13 mouse cellular contexts compared by ENCODE assay signal in genomic region chr2:122438706-122439482, GRCm38 (mm10). TPM values are rescaled to one million over a fixed set of nuclear protein-coding genes. Genes with fewer than 3 reads are reported as not detected.
"Had no signal": no experiment of that assay in that cellular context is flagged by ENCODE, and none has a peak within 500 bp of the region (broad histone marks: within the 10 kb centered on the region; RNA-seq: fewer than 3 reads in every experiment).

No protein-coding gene starts in this region.

RNA-seq across cellular contexts. Expression of gene Slc28a2, which starts 12.6 kb away (rescaled TPM):
- total RNA-seq: midbrain, postnatal 0 days had no signal
- polyA plus RNA-seq: midbrain, embryonic 11.5 days; midbrain, embryonic 13.5 days; midbrain, embryonic 15.5 days; myocyte; neural tube, embryonic 15.5 days had no signal

RNA-seq across cellular contexts. Expression of gene Gm14085, which starts 45.8 kb away (rescaled TPM):
- polyA plus RNA-seq: liver, embryonic 13.5 days; lung, embryonic 14.5 days; lung, embryonic 16.5 days; midbrain, embryonic 11.5 days; midbrain, embryonic 13.5 days; midbrain, embryonic 15.5 days; midbrain, postnatal 0 days; myocyte; neural tube, embryonic 11.5 days; neural tube, embryonic 13.5 days; neural tube, embryonic 15.5 days; stomach, embryonic 14.5 days; urinary bladder, adult 2 months had no signal
